Mouse (Mus musculus): ENCODE results near the gene Cdc42ep1.

DNA sequence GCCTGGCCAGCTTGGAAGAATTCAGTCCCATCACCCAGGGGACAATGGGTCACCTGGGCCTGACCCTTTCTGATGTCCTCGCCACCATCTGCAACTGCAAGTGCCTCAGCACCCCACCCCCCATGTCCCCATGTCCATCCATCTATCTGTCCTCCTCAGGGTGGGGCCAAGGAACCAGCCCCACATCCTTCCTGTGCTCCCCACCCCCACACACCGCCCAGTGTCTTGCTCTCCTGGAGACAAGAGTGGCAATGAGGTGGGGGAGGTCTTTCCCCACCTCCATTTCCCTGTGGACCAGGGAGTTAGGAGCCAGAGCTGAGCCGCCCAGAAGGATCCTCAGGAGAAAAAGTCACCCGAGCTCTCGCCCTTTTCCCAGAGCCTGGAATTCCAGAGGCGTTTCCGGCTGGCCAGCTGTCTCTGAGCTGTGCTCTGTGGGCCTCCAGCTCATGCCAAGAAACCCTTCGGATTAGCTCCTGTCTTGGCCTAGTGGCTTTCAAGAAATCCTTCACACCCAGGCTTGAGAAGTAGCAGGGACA, 6.3 kb upstream of the Cdc42ep1 start:
- TF ChIP-seq GATA1 (IDR thresholded peaks at IDR 0.05; ENCODE audit: borderline replicate concordance, low read length) (no peak), FLI1 (IDR thresholded peaks at IDR 0.05; ENCODE audit: low read length) (no peak)

Measured in megakaryocyte, embryonic 14.5 days (primary cell).